Mouse (Mus musculus): ENCODE results near the gene Upp2. TPM values are rescaled to one million over a fixed set of nuclear protein-coding genes. Genes with fewer than 3 reads are reported as not detected.

The Upp2 gene
- polyA plus RNA-seq, 1 experiment from 2014 or later: 3.0 TPM

- no peak overlapping the region for H3K4me3 ChIP-seq
- peaks cover 13% of the 10 kb centered on the region for H3K4me1 ChIP-seq
- H3K36me3 ChIP-seq: no peaks in the 10 kb centered on the region
- H3K27me3 ChIP-seq (ENCODE audit: low read depth, poor library complexity, severe bottlenecking): no peaks in the 10 kb centered on the region
- 76% methylated on average over 3 of the region's 3 CpGs for WGBS
- no peak overlapping the region for H3K27ac ChIP-seq (replicated peaks)
- DNase-seq (ENCODE audit: low spot score): peak; percentile 6
- peaks cover 7% of the 10 kb centered on the region; the same call in 1 of the 2 replicates for H3K9me3 ChIP-seq (replicated peaks)
These were observed 100.2 kb downstream of the Upp2 start for GRCm38 (mm10) chr2:58667298-58667697.

GRCm38 (mm10) chr2:58667991-58668390, 100.9 kb downstream of the Upp2 start:
- Histone ChIP-seq H3K4me1 (peaks cover 6% of the 10 kb centered on the region), H3K36me3 (no peaks in the 10 kb centered on the region), H3K9me3 (replicated peaks) (peaks cover 9% of the 10 kb centered on the region; the same call in 1 of the 2 replicates), H3K4me3 (no peak overlapping the region), H3K27ac (replicated peaks) (no peak overlapping the region), H3K27me3 (ENCODE audit: low read depth, poor library complexity, severe bottlenecking) (no peaks in the 10 kb centered on the region)
- WGBS: 57% methylated on average over 9 of the region's 9 CpGs
- peak; percentile 46 for DNase-seq (ENCODE audit: low spot score)

- H3K4me3 ChIP-seq: no peak overlapping the region
- H3K27ac ChIP-seq (replicated peaks): no peak overlapping the region
- H3K9me3 ChIP-seq (replicated peaks): peaks cover 18% of the 10 kb centered on the region; the same call in 1 of the 2 replicates
- 83% methylated on average over 3 of the region's 3 CpGs for WGBS
- no peaks in the 10 kb centered on the region for H3K4me1 ChIP-seq
- DNase-seq (ENCODE audit: low spot score): no peak
- no peaks in the 10 kb centered on the region for H3K27me3 ChIP-seq (ENCODE audit: low read depth, poor library complexity, severe bottlenecking)
- H3K36me3 ChIP-seq: no peaks in the 10 kb centered on the region
These were observed 102.0 kb downstream of the Upp2 start for GRCm38 (mm10) chr2:58669114-58669513.

- no peak overlapping the region for H3K4me3 ChIP-seq
- peaks cover 18% of the 10 kb centered on the region; the same call in 1 of the 2 replicates for H3K9me3 ChIP-seq (replicated peaks)
- 97% methylated on average over 2 of the region's 2 CpGs for WGBS
- no peak for DNase-seq (ENCODE audit: low spot score)
- no peak overlapping the region for H3K27ac ChIP-seq (replicated peaks)
- H3K4me1 ChIP-seq: no peaks in the 10 kb centered on the region
- H3K36me3 ChIP-seq: no peaks in the 10 kb centered on the region
- H3K27me3 ChIP-seq (ENCODE audit: low read depth, poor library complexity, severe bottlenecking): no peaks in the 10 kb centered on the region
These were observed 105.4 kb downstream of the Upp2 start for GRCm38 (mm10) chr2:58672520-58672919.

GRCm38 (mm10) chr2:58679968-58680367, 112.9 kb downstream of the Upp2 start:
- no peak overlapping the region for H3K4me3 ChIP-seq
- DNase-seq (ENCODE audit: low spot score): no peak
- 89% methylated on average over 12 of the region's 12 CpGs for WGBS
- H3K36me3 ChIP-seq: no peaks in the 10 kb centered on the region
- H3K4me1 ChIP-seq: no peaks in the 10 kb centered on the region
- H3K27me3 ChIP-seq (ENCODE audit: low read depth, poor library complexity, severe bottlenecking): no peaks in the 10 kb centered on the region
- no peak overlapping the region for H3K27ac ChIP-seq (replicated peaks)
- H3K9me3 ChIP-seq (replicated peaks): no peaks in the 10 kb centered on the region

GRCm38 (mm10) chr2:58680794-58681193, 113.7 kb downstream of the Upp2 start:
- peak; percentile 52 for DNase-seq (ENCODE audit: low spot score)
- H3K4me3 ChIP-seq: no peak overlapping the region
- H3K36me3 ChIP-seq: no peaks in the 10 kb centered on the region
- 42% methylated on average over 6 of the region's 6 CpGs for WGBS
- H3K27me3 ChIP-seq (ENCODE audit: low read depth, poor library complexity, severe bottlenecking): no peaks in the 10 kb centered on the region
- no peaks in the 10 kb centered on the region for H3K4me1 ChIP-seq
- H3K27ac ChIP-seq (replicated peaks): no peak overlapping the region
- H3K9me3 ChIP-seq (replicated peaks): no peaks in the 10 kb centered on the region

GRCm38 (mm10) chr2:58681394-58681793, 114.3 kb downstream of the Upp2 start:
- no peaks in the 10 kb centered on the region for H3K4me1 ChIP-seq
- no peak overlapping the region for H3K27ac ChIP-seq (replicated peaks)
- H3K9me3 ChIP-seq (replicated peaks): no peaks in the 10 kb centered on the region
- no peak overlapping the region for H3K4me3 ChIP-seq
- 74% methylated on average over 3 of the region's 3 CpGs for WGBS
- DNase-seq (ENCODE audit: low spot score): no peak
- H3K36me3 ChIP-seq: no peaks in the 10 kb centered on the region
- no peaks in the 10 kb centered on the region for H3K27me3 ChIP-seq (ENCODE audit: low read depth, poor library complexity, severe bottlenecking)

- Histone ChIP-seq H3K27me3 (ENCODE audit: low read depth, poor library complexity, severe bottlenecking) (no peaks in the 10 kb centered on the region), H3K9me3 (replicated peaks) (no peaks in the 10 kb centered on the region), H3K36me3 (no peaks in the 10 kb centered on the region), H3K4me1 (0 out of 2 replicates have a peak, but pooled peaks cover 6% of the 10 kb centered on the region), H3K4me3 (no peak overlapping the region), H3K27ac (replicated peaks) (no peak overlapping the region)
- WGBS: 86% methylated on average over 8 of the region's 8 CpGs
- DNase-seq (ENCODE audit: low spot score): no peak
These were observed 130.4 kb downstream of the Upp2 start for GRCm38 (mm10) chr2:58697501-58697900.

- Histone ChIP-seq H3K36me3 (no peaks in the 10 kb centered on the region), H3K4me1 (peaks cover 13% of the 10 kb centered on the region; the same call in 1 of the 2 replicates), H3K27me3 (ENCODE audit: low read depth, poor library complexity, severe bottlenecking) (no peaks in the 10 kb centered on the region), H3K4me3 (no peak overlapping the region), H3K9me3 (replicated peaks) (no peaks in the 10 kb centered on the region), H3K27ac (replicated peaks) (no peak overlapping the region)
- WGBS: 27% methylated on average over 5 of the region's 5 CpGs
- DNase-seq (ENCODE audit: low spot score): peak; percentile 79
These were observed 132.8 kb downstream of the Upp2 start for GRCm38 (mm10) chr2:58699931-58700330.

GRCm38 (mm10) chr2:58700354-58700753, 133.3 kb downstream of the Upp2 start:
- Histone ChIP-seq H3K36me3 (no peaks in the 10 kb centered on the region), H3K4me3 (no peak overlapping the region), H3K27me3 (ENCODE audit: low read depth, poor library complexity, severe bottlenecking) (no peaks in the 10 kb centered on the region), H3K4me1 (peaks cover 13% of the 10 kb centered on the region; the same call in 1 of the 2 replicates), H3K27ac (replicated peaks) (no peak overlapping the region), H3K9me3 (replicated peaks) (no peaks in the 10 kb centered on the region)
- no peak for DNase-seq (ENCODE audit: low spot score)
- 79% methylated on average over 7 of the region's 7 CpGs for WGBS

- Histone ChIP-seq H3K36me3 (no peaks in the 10 kb centered on the region), H3K27me3 (ENCODE audit: low read depth, poor library complexity, severe bottlenecking) (no peaks in the 10 kb centered on the region), H3K4me3 (no peak overlapping the region), H3K27ac (replicated peaks) (no peak overlapping the region), H3K9me3 (replicated peaks) (no peaks in the 10 kb centered on the region), H3K4me1 (peaks cover 13% of the 10 kb centered on the region; the same call in 1 of the 2 replicates)
- 92% methylated on average over 4 of the region's 4 CpGs for WGBS
- no peak for DNase-seq (ENCODE audit: low spot score)
These were observed 134.5 kb downstream of the Upp2 start for GRCm38 (mm10) chr2:58701627-58702026.

GRCm38 (mm10) chr2:58703226-58703625, 136.1 kb downstream of the Upp2 start:
- no peaks in the 10 kb centered on the region for H3K36me3 ChIP-seq
- no peak overlapping the region for H3K27ac ChIP-seq (replicated peaks)
- 93% methylated on average over 6 of the region's 6 CpGs for WGBS
- H3K27me3 ChIP-seq (ENCODE audit: low read depth, poor library complexity, severe bottlenecking): no peaks in the 10 kb centered on the region
- no peak overlapping the region for H3K4me3 ChIP-seq
- H3K9me3 ChIP-seq (replicated peaks): no peaks in the 10 kb centered on the region
- DNase-seq (ENCODE audit: low spot score): no peak
- H3K4me1 ChIP-seq: peaks cover 13% of the 10 kb centered on the region; the same call in 1 of the 2 replicates

GRCm38 (mm10) chr2:58703646-58704045, 136.5 kb downstream of the Upp2 start:
- no peaks in the 10 kb centered on the region for H3K36me3 ChIP-seq
- no peak for DNase-seq (ENCODE audit: low spot score)
- no peaks in the 10 kb centered on the region for H3K9me3 ChIP-seq (replicated peaks)
- peaks cover 13% of the 10 kb centered on the region; the same call in 1 of the 2 replicates for H3K4me1 ChIP-seq
- 85% methylated on average over 6 of the region's 6 CpGs for WGBS
- H3K27me3 ChIP-seq (ENCODE audit: low read depth, poor library complexity, severe bottlenecking): no peaks in the 10 kb centered on the region
- H3K27ac ChIP-seq (replicated peaks): no peak overlapping the region
- H3K4me3 ChIP-seq: no peak overlapping the region

GRCm38 (mm10) chr2:58704576-58704975, 137.5 kb downstream of the Upp2 start:
- Histone ChIP-seq H3K4me1 (peaks cover 13% of the 10 kb centered on the region; the same call in 1 of the 2 replicates), H3K9me3 (replicated peaks) (no peaks in the 10 kb centered on the region), H3K36me3 (no peaks in the 10 kb centered on the region), H3K27ac (replicated peaks) (no peak overlapping the region), H3K4me3 (no peak overlapping the region), H3K27me3 (ENCODE audit: low read depth, poor library complexity, severe bottlenecking) (no peaks in the 10 kb centered on the region)
- no peak for DNase-seq (ENCODE audit: low spot score)
- 98% methylated on average over 3 of the region's 3 CpGs for WGBS
